Mouse (Mus musculus) embryonic fibroblast, embryonic 13.5 days (primary cell): Measurements from ENCODE around the gene Smim20.

ENCODE experiments used
- CTCF ChIP-seq: IDR thresholded peaks from 2 replicates; pipeline ENCODE4 v1.5.1; 2011; ENCODE audit warnings: mild to moderate bottlenecking, control low read depth, low read length, moderate library complexity, borderline replicate concordance; ENCODE audit not compliant: insufficient read depth
- POLR2A ChIP-seq: IDR thresholded peaks from 2 replicates; pipeline ENCODE4 v1.6.1; 2011; ENCODE audit warnings: low read depth, mild to moderate bottlenecking, control low read depth, low read length, moderate library complexity

- TF ChIP-seq POLR2A (no peak), CTCF (no peak)
These were observed 30.1 kb downstream of the Smim20 start for GRCm38 (mm10) chr5:53296961-53297360.
